Mouse (Mus musculus) ES-Bruce4 (cell line): ENCODE data around the gene Wiz. TPM values are rescaled to one million over a fixed set of nuclear protein-coding genes. Genes with fewer than 3 reads are reported as not detected.

ENCODE experiments used
- H3K27ac ChIP-seq: 2 replicates; pipeline ENCODE4 v1.5.1; 2012; ENCODE audit warnings: low read length, inconsistent platforms; ENCODE audit not compliant: insufficient read depth
- H3K27me3 ChIP-seq: 2 replicates; pipeline ENCODE4 v1.6.1; 2012; ENCODE audit warnings: mild to moderate bottlenecking, low read length, inconsistent platforms; ENCODE audit not compliant: control insufficient read depth, poor library complexity, insufficient read depth, severe bottlenecking
- H3K36me3 ChIP-seq: 2 replicates; pipeline ENCODE4 v1.6.1; 2012; ENCODE audit warnings: inconsistent platforms, mild to moderate bottlenecking, low read length, moderate library complexity; ENCODE audit not compliant: control insufficient read depth, poor library complexity, insufficient read depth, severe bottlenecking
- H3K4me1 ChIP-seq: one replicate; pipeline ENCODE4 v1.8.1; 2011; ENCODE audit warnings: low read length; ENCODE audit not compliant: control insufficient read depth, insufficient read depth
- H3K4me3 ChIP-seq: 2 replicates; pipeline ENCODE4 v1.5.1; 2011; ENCODE audit warnings: low read depth, mild to moderate bottlenecking, low read length
- H3K9ac ChIP-seq: 2 replicates; pipeline ENCODE4 v1.6.1; 2012; ENCODE audit warnings: low read depth, mild to moderate bottlenecking, inconsistent platforms; ENCODE audit not compliant: poor library complexity, severe bottlenecking
- H3K9me3 ChIP-seq: replicated peaks from 2 replicates; pipeline ENCODE4 v1.6.1; 2012; ENCODE audit warnings: mild to moderate bottlenecking, low read length, inconsistent platforms; ENCODE audit not compliant: control insufficient read depth, poor library complexity, insufficient read depth, severe bottlenecking
- CTCF ChIP-seq: IDR thresholded peaks from one replicate; pipeline ENCODE4 v1.8.1; 2011; ENCODE audit warnings: low read depth, low read length
- EP300 ChIP-seq: IDR thresholded peaks from 2 replicates; pipeline ENCODE4 v1.6.1; 2011; ENCODE audit warnings: low read depth, low read length; ENCODE audit not compliant: insufficient read depth
- POLR2A ChIP-seq: IDR thresholded peaks from one replicate; pipeline ENCODE4 v1.8.1; 2011; ENCODE audit warnings: low read length; ENCODE audit not compliant: insufficient read depth
- polyA plus RNA-seq: library from polyadenylated mRNA; stranded (reverse); fragments of >200 nt; gene quantifications from 2 replicates; pipeline ENCODE4 v1.2.4, GENCODE M21; 2011; ENCODE audit warnings: low read depth; ENCODE audit not compliant: missing spikeins, insufficient read depth, insufficient read length

The Wiz gene
- polyA plus RNA-seq, 1 experiment: 56.3 TPM

- H3K4me1 ChIP-seq: no peaks in the 10 kb centered on the region
- peak within 1 kb of the TSS; percentile 88 for H3K4me3 ChIP-seq
- no peaks in the 10 kb centered on the region for H3K27me3 ChIP-seq
- peak within 1 kb of the TSS; percentile 70 for H3K27ac ChIP-seq
- H3K9ac ChIP-seq: peak within 1 kb of the TSS; percentile 79
- H3K9me3 ChIP-seq: no peaks in the 10 kb centered on the region
- H3K36me3 ChIP-seq: peaks cover 24% of the 10 kb centered on the region
- peak; percentile 82 for TF ChIP-seq POLR2A
- TF ChIP-seq CTCF: no peak
- TF ChIP-seq EP300: no peak
Observed at GRCm38 (mm10) chr17:32320597-32321389, 68.4 kb downstream of the Wiz start, which contains the start of gene Akap8. TSS of gene Akap8 (minus strand) at chr17:32321238.

- TF ChIP-seq EP300: no peak
- TF ChIP-seq CTCF: no peak
- no peak for TF ChIP-seq POLR2A
- H3K9ac ChIP-seq: peak overlapping the region; percentile 79
- H3K27me3 ChIP-seq: no peaks in the 10 kb centered on the region
- H3K27ac ChIP-seq: peak overlapping the region; percentile 25; the same call in 1 of the 2 replicates
- H3K4me1 ChIP-seq: no peaks in the 10 kb centered on the region
- H3K4me3 ChIP-seq: peak overlapping the region; percentile 88
- H3K36me3 ChIP-seq: peaks cover 31% of the 10 kb centered on the region
- no peaks in the 10 kb centered on the region for H3K9me3 ChIP-seq
Observed at GRCm38 (mm10) chr17:32319950-32320349, 69.3 kb downstream of the Wiz start.

- Histone ChIP-seq H3K9ac (no peak overlapping the region), H3K9me3 (no peaks in the 10 kb centered on the region), H3K27ac (no peak overlapping the region), H3K4me1 (no peaks in the 10 kb centered on the region), H3K4me3 (no peak overlapping the region), H3K36me3 (peaks cover 49% of the 10 kb centered on the region), H3K27me3 (no peaks in the 10 kb centered on the region)
- TF ChIP-seq CTCF (no peak), POLR2A (no peak), EP300 (no peak)
Observed at GRCm38 (mm10) chr17:32317708-32318107, 71.5 kb downstream of the Wiz start.

- peaks cover 56% of the 10 kb centered on the region for H3K36me3 ChIP-seq
- no peak overlapping the region for H3K9ac ChIP-seq
- no peaks in the 10 kb centered on the region for H3K4me1 ChIP-seq
- H3K9me3 ChIP-seq: no peaks in the 10 kb centered on the region
- TF ChIP-seq EP300 (no peak), CTCF (no peak), POLR2A (no peak)
- H3K27ac ChIP-seq: no peak overlapping the region
- no peak overlapping the region for H3K4me3 ChIP-seq
- H3K27me3 ChIP-seq: no peaks in the 10 kb centered on the region
Observed at GRCm38 (mm10) chr17:32317032-32317431, 72.2 kb downstream of the Wiz start.

GRCm38 (mm10) chr17:32315560-32315959 is 73.7 kb downstream of the Wiz start:
- no peak overlapping the region for H3K27ac ChIP-seq
- H3K27me3 ChIP-seq: no peaks in the 10 kb centered on the region
- no peaks in the 10 kb centered on the region for H3K9me3 ChIP-seq
- no peak overlapping the region for H3K9ac ChIP-seq
- H3K4me1 ChIP-seq: no peaks in the 10 kb centered on the region
- peaks cover 71% of the 10 kb centered on the region for H3K36me3 ChIP-seq
- H3K4me3 ChIP-seq: no peak overlapping the region
- TF ChIP-seq CTCF (no peak), POLR2A (no peak), EP300 (no peak)

GRCm38 (mm10) chr17:32313892-32314291 is 75.3 kb downstream of the Wiz start:
- no peak overlapping the region for H3K9ac ChIP-seq
- no peaks in the 10 kb centered on the region for H3K4me1 ChIP-seq
- H3K36me3 ChIP-seq: peaks cover 87% of the 10 kb centered on the region
- H3K27me3 ChIP-seq: no peaks in the 10 kb centered on the region
- no peak overlapping the region for H3K4me3 ChIP-seq
- TF ChIP-seq EP300 (no peak), POLR2A (no peak), CTCF (no peak)
- no peaks in the 10 kb centered on the region for H3K9me3 ChIP-seq
- no peak overlapping the region for H3K27ac ChIP-seq
